Mouse (Mus musculus) hindbrain, embryonic 16.5 days (tissue): ENCODE measurements around the gene Plpp3. TPM values are rescaled to one million over a fixed set of nuclear protein-coding genes. Genes with fewer than 3 reads are reported as not detected.
A peak's percentile ranks its signal among the peaks of the same experiment; 100 is the strongest.

Source experiments
- ATAC-seq: fragments of 200-750 bp; cut with Nextera tagmentation; 2 replicates; pipeline ENCODE4 v1.8.0; 2017; ENCODE audit warnings: moderate TSS enrichment, moderate library complexity
- H3K27ac ChIP-seq: fragments of 300-500 bp; sonication (generic); 2 replicates; pipeline ENCODE4 v1.5.1; 2014; ENCODE audit warnings: low read depth, mild to moderate bottlenecking, control low read depth, low read length, moderate library complexity
- H3K27me3 ChIP-seq: fragments of 300-500 bp; sonication (generic); replicated peaks from 2 replicates; pipeline ENCODE4 v1.6.1; 2014; ENCODE audit warnings: low read length; ENCODE audit not compliant: control insufficient read depth, insufficient read depth
- H3K36me3 ChIP-seq: fragments of 300-500 bp; sonication (generic); 2 replicates; pipeline ENCODE4 v1.6.1; 2014; ENCODE audit warnings: mild to moderate bottlenecking, low read length, moderate library complexity, mixed read lengths; ENCODE audit not compliant: control insufficient read depth, insufficient read depth
- H3K4me1 ChIP-seq: fragments of 300-500 bp; sonication (generic); 2 replicates; pipeline ENCODE4 v1.6.1; 2014; ENCODE audit warnings: low read depth, low read length; ENCODE audit not compliant: control insufficient read depth, insufficient read depth
- H3K4me2 ChIP-seq: fragments of 300-500 bp; sonication (generic); 2 replicates; pipeline ENCODE4 v1.6.1; 2014; ENCODE audit warnings: mild to moderate bottlenecking, low read length, control low read depth, moderate library complexity
- H3K4me3 ChIP-seq: fragments of 300-500 bp; sonication (generic); 2 replicates; pipeline ENCODE4 v1.5.1; 2014; ENCODE audit warnings: mild to moderate bottlenecking, low read length, control low read depth, moderate library complexity
- H3K9ac ChIP-seq: fragments of 300-500 bp; sonication (generic); 2 replicates; pipeline ENCODE4 v1.6.1; 2014; ENCODE audit warnings: low read depth, mild to moderate bottlenecking, control low read depth, low read length, moderate library complexity
- H3K9me3 ChIP-seq: fragments of 300-500 bp; sonication (generic); 2 replicates; pipeline ENCODE4 v1.6.1; 2014; ENCODE audit warnings: mild to moderate bottlenecking, low read length, moderate library complexity; ENCODE audit not compliant: control insufficient read depth
- WGBS: fragments of 180-500 bp; shearing (Covaris S2); extraction: QIAGEN DNeasy Blood & Tissue Kit; methylation state at CpG from one replicate; pipeline ENCODE4 v1.1.7; 2014; 5-methylcytosine and 5-hydroxymethylcytosine counted together
- polyA plus RNA-seq: library from polyadenylated mRNA; unstranded; fragments of >200 nt; fragmentation: Nextera tagmentation; extraction: Ambion mirVana; gene quantifications from 2 replicates; pipeline ENCODE4 v1.2.1, GENCODE M21; 2015

Gene Plpp3
- polyA plus RNA-seq, 1 experiment from 2014 or later: 122 TPM

DNA sequence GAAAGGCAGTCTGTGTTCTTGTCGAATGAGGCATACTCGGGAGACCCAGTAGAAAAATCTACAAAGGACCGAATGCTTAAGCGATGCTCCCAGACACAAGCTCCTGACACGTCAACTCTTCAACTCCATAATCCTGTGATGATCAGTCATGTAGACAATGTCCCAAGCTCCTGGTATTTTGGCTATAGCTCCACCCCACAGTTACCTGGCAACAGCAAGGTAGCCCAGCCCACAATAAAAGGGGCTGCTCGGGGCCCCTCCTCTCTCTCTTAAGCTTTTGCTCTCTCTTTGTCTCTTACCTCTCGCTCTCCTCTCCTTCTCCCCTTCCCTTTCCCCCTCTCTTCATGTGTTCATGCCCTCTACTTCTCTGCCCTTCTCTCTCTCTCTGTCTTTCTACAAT is 83.1 kb downstream of the Plpp3 start:
- Histone ChIP-seq H3K4me3 (no peak overlapping the region), H3K27me3 (no peaks in the 10 kb centered on the region), H3K27ac (no peak overlapping the region), H3K36me3 (no peaks in the 10 kb centered on the region), H3K4me1 (peaks cover 3% of the 10 kb centered on the region; the same call in 1 of the 2 replicates), H3K4me2 (no peak overlapping the region), H3K9me3 (no peaks in the 10 kb centered on the region), H3K9ac (no peak overlapping the region)
- WGBS: 33% methylated on average over 7 of the region's 7 CpGs
- peak; percentile 20; the same call in 1 of the 2 replicates for ATAC-seq

- Histone ChIP-seq H3K9ac (no peak overlapping the region), H3K9me3 (no peaks in the 10 kb centered on the region), H3K27ac (no peak overlapping the region), H3K4me3 (no peak overlapping the region), H3K4me1 (peaks cover 12% of the 10 kb centered on the region), H3K36me3 (no peaks in the 10 kb centered on the region), H3K27me3 (no peaks in the 10 kb centered on the region), H3K4me2 (peak overlapping the region; percentile 59; the same call in 1 of the 2 replicates)
- 79% methylated on average over 10 of the region's 10 CpGs for WGBS
- no peak for ATAC-seq
Measured at GRCm38 (mm10) chr4:105244931-105245330, 87.8 kb downstream of the Plpp3 start.

GRCm38 (mm10) chr4:105245479-105245944 is 88.4 kb downstream of the Plpp3 start:
- H3K27me3 ChIP-seq: no peaks in the 10 kb centered on the region
- peak overlapping the region; percentile 61 for H3K9ac ChIP-seq
- peak; percentile 92 for ATAC-seq
- H3K9me3 ChIP-seq: no peaks in the 10 kb centered on the region
- peak overlapping the region; percentile 54 for H3K27ac ChIP-seq
- H3K4me1 ChIP-seq: peaks cover 12% of the 10 kb centered on the region
- no peaks in the 10 kb centered on the region for H3K36me3 ChIP-seq
- 3% methylated on average over 18 of the region's 18 CpGs for WGBS
- H3K4me3 ChIP-seq: peak overlapping the region; percentile 26
- peak overlapping the region; percentile 59 for H3K4me2 ChIP-seq

GRCm38 (mm10) chr4:105246331-105246730 is 89.2 kb downstream of the Plpp3 start:
- H3K4me2 ChIP-seq: no peak overlapping the region
- WGBS: 80% methylated on average over 7 of the region's 7 CpGs
- H3K4me1 ChIP-seq: peaks cover 12% of the 10 kb centered on the region
- H3K36me3 ChIP-seq: no peaks in the 10 kb centered on the region
- H3K27ac ChIP-seq: no peak overlapping the region
- no peaks in the 10 kb centered on the region for H3K27me3 ChIP-seq
- H3K4me3 ChIP-seq: no peak overlapping the region
- H3K9ac ChIP-seq: no peak overlapping the region
- ATAC-seq: no peak
- H3K9me3 ChIP-seq: no peaks in the 10 kb centered on the region

DNA sequence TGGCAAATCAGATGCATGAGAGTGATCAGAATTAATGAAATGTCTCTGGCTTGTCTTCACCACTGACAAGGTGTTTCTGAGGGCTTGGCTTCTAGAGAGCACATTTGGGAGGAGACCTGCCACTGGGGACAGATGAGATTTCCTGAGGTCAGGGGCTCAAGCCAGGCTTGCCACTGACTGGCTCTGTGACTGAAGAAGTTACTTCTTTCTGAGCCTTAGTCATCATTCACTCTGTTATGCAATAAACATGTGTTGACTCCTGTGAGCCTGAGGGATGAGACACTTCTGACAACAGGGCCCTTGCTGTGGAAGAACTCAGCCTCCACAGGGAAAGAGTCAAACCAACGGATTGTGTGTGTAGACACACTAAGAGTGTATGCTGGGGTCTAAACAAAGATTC is 91.0 kb downstream of the Plpp3 start:
- Histone ChIP-seq H3K9ac (no peak overlapping the region), H3K9me3 (no peaks in the 10 kb centered on the region), H3K27ac (no peak overlapping the region), H3K4me2 (no peak overlapping the region), H3K4me1 (peaks cover 12% of the 10 kb centered on the region), H3K27me3 (no peaks in the 10 kb centered on the region), H3K4me3 (no peak overlapping the region), H3K36me3 (no peaks in the 10 kb centered on the region)
- no peak for ATAC-seq
- 90% methylated on average over 1 of the region's 1 CpGs for WGBS

DNA sequence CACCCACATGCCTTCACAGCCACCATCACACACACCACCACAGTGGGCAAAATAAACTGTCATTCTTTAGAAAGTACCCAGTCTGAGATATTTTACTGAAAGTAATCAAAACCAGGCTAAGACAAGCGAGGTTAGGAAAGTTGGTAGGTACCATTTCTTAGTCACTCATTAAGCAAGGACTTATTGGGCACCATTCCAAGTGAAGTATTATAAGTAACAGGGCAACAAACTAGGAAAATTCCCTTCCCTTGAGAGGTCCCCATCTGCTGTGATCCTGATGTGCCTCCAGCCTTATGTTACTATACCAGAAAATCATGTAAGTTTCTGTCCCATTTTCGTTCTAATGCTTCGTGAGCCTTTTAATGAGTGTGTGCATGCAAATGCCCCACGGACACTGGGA is 92.1 kb downstream of the Plpp3 start:
- Histone ChIP-seq H3K4me1 (peaks cover 12% of the 10 kb centered on the region), H3K27ac (no peak overlapping the region), H3K36me3 (no peaks in the 10 kb centered on the region), H3K27me3 (no peaks in the 10 kb centered on the region), H3K4me3 (no peak overlapping the region), H3K4me2 (no peak overlapping the region), H3K9ac (no peak overlapping the region), H3K9me3 (no peaks in the 10 kb centered on the region)
- ATAC-seq: no peak
- 81% methylated on average over 4 of the region's 4 CpGs for WGBS

DNA sequence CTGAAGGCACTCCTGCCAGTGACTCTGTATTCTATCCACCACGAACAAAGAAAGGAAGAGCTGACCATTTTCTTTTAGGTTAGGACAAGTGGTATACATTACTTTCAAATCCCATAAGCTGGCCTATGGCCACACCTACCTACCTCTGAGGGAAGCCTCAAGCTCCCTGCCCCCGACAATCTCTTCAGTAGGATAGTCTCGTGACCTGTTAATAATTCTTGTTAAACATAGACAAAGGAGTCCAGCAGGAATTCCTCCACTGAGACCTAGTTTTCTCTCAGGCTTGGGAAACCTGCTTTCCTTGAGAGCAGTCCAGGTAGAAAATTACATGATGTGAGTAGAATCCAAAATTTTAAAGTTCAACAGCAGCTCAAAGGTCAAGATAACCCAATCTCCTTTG is 93.8 kb downstream of the Plpp3 start:
- no peak for ATAC-seq
- Histone ChIP-seq H3K9ac (no peak overlapping the region), H3K4me1 (peaks cover 2% of the 10 kb centered on the region; the same call in 1 of the 2 replicates), H3K27me3 (no peaks in the 10 kb centered on the region), H3K4me2 (no peak overlapping the region), H3K4me3 (no peak overlapping the region), H3K9me3 (no peaks in the 10 kb centered on the region), H3K27ac (no peak overlapping the region), H3K36me3 (no peaks in the 10 kb centered on the region)
- 81% methylated on average over 3 of the region's 3 CpGs for WGBS

GRCm38 (mm10) chr4:105252044-105252443 is 94.9 kb downstream of the Plpp3 start:
- Histone ChIP-seq H3K4me3 (no peak overlapping the region), H3K9ac (no peak overlapping the region), H3K4me2 (no peak overlapping the region), H3K27me3 (no peaks in the 10 kb centered on the region), H3K36me3 (no peaks in the 10 kb centered on the region), H3K27ac (no peak overlapping the region), H3K4me1 (no peaks in the 10 kb centered on the region), H3K9me3 (no peaks in the 10 kb centered on the region)
- 66% methylated on average over 3 of the region's 3 CpGs for WGBS
- ATAC-seq: no peak

- no peak overlapping the region for H3K4me2 ChIP-seq
- H3K4me1 ChIP-seq: no peaks in the 10 kb centered on the region
- no peaks in the 10 kb centered on the region for H3K9me3 ChIP-seq
- no peaks in the 10 kb centered on the region for H3K36me3 ChIP-seq
- ATAC-seq: no peak
- no peak overlapping the region for H3K9ac ChIP-seq
- H3K4me3 ChIP-seq: no peak overlapping the region
- WGBS: 77% methylated on average over 5 of the region's 5 CpGs
- H3K27me3 ChIP-seq: no peaks in the 10 kb centered on the region
- no peak overlapping the region for H3K27ac ChIP-seq
Measured at GRCm38 (mm10) chr4:105252571-105253200, 95.5 kb downstream of the Plpp3 start.
